Mouse (Mus musculus): ENCODE measurements around the gene Olfr432. TPM values are rescaled to one million over a fixed set of nuclear protein-coding genes. Genes with fewer than 3 reads are reported as not detected.
"Not testable (repeated sequence)": the region's sequence is repeated elsewhere in the genome, so short reads cannot be mapped to it uniquely, and the experiment has no call there.

Gene Olfr432
- not detected in 2 replicates for polyA plus RNA-seq (2012; rRNA removed)

- Histone ChIP-seq H3K27ac (ENCODE audit: insufficient read depth, low read depth, low read length) (no peak within 1 kb of the TSS), H3K27me3 (replicated peaks; ENCODE audit: control insufficient read depth, insufficient read depth, low read length) (no peaks in the 10 kb centered on the region), H3K4me3 (ENCODE audit: insufficient read depth, low read depth, low read length) (no peak within 1 kb of the TSS), H3K4me1 (ENCODE audit: control insufficient read depth, insufficient read depth, low read length) (no peaks in the 10 kb centered on the region), H3K36me3 (ENCODE audit: control insufficient read depth, insufficient read depth, low read length) (no peaks in the 10 kb centered on the region)
- no peak for DNase-seq
- 61% methylated on average over 2 of the region's 2 CpGs for WGBS
- TF ChIP-seq POLR2A (IDR thresholded peaks at IDR 0.05; ENCODE audit: low read depth, low read length) (no peak), CTCF (conservative IDR thresholded peaks at IDR 0.05; ENCODE audit: insufficient read depth, insufficient read length, low read depth, low read length) (no peak)
These were observed at the start of gene Olfr432 for GRCm38 (mm10) chr1:174048893-174049292. Gene Olfr432 (plus strand): TSS chr1:174049205.

GRCm38 (mm10) chr1:174004352-174005109, 44.5 kb upstream of the Olfr432 start:
- H3K4me1 ChIP-seq (ENCODE audit: control insufficient read depth, insufficient read depth, low read length); H3K27me3 ChIP-seq (replicated peaks; ENCODE audit: control insufficient read depth, insufficient read depth, low read length); H3K27ac ChIP-seq (ENCODE audit: insufficient read depth, low read depth, low read length); H3K4me3 ChIP-seq (ENCODE audit: insufficient read depth, low read depth, low read length); H3K36me3 ChIP-seq (ENCODE audit: control insufficient read depth, insufficient read depth, low read length); DNase-seq: not testable (repeated sequence)
- 71% methylated on average over 2 of the region's 3 CpGs for WGBS

- H3K4me3 ChIP-seq (ENCODE audit: insufficient read depth, low read depth, low read length); H3K27me3 ChIP-seq (replicated peaks; ENCODE audit: control insufficient read depth, insufficient read depth, low read length); H3K4me1 ChIP-seq (ENCODE audit: control insufficient read depth, insufficient read depth, low read length); H3K27ac ChIP-seq (ENCODE audit: insufficient read depth, low read depth, low read length); H3K36me3 ChIP-seq (ENCODE audit: control insufficient read depth, insufficient read depth, low read length); DNase-seq: not testable (repeated sequence)
These were observed 42.0 kb upstream of the Olfr432 start for GRCm38 (mm10) chr1:174007050-174007449.

GRCm38 (mm10) chr1:174031698-174032097, 17.3 kb upstream of the Olfr432 start, which contains the start of gene Ifi205:
Gene Ifi205 (minus strand): TSS chr1:174031810.
- H3K4me1 ChIP-seq (ENCODE audit: control insufficient read depth, insufficient read depth, low read length), result no peaks in the 10 kb centered on the region
- H3K27me3 ChIP-seq (replicated peaks; ENCODE audit: control insufficient read depth, insufficient read depth, low read length), result no peaks in the 10 kb centered on the region
- TF ChIP-seq CTCF (conservative IDR thresholded peaks at IDR 0.05; ENCODE audit: insufficient read depth, insufficient read length, low read depth, low read length) (no peak), POLR2A (IDR thresholded peaks at IDR 0.05; ENCODE audit: low read depth, low read length) (no peak)
- no peak for DNase-seq
- no peaks in the 10 kb centered on the region for H3K36me3 ChIP-seq (ENCODE audit: control insufficient read depth, insufficient read depth, low read length)
- no peak within 1 kb of the TSS for H3K4me3 ChIP-seq (ENCODE audit: insufficient read depth, low read depth, low read length)
- 31% methylated on average over 1 of the region's 1 CpGs for WGBS
- H3K27ac ChIP-seq (ENCODE audit: insufficient read depth, low read depth, low read length), result no peak within 1 kb of the TSS

- Histone ChIP-seq H3K4me1 (ENCODE audit: control insufficient read depth, insufficient read depth, low read length) (no peaks in the 10 kb centered on the region), H3K4me3 (ENCODE audit: insufficient read depth, low read depth, low read length) (no peak overlapping the region), H3K27me3 (replicated peaks; ENCODE audit: control insufficient read depth, insufficient read depth, low read length) (no peaks in the 10 kb centered on the region), H3K27ac (ENCODE audit: insufficient read depth, low read depth, low read length) (no peak overlapping the region), H3K36me3 (ENCODE audit: control insufficient read depth, insufficient read depth, low read length) (no peaks in the 10 kb centered on the region)
- TF ChIP-seq POLR2A (IDR thresholded peaks at IDR 0.05; ENCODE audit: low read depth, low read length) (no peak), CTCF (conservative IDR thresholded peaks at IDR 0.05; ENCODE audit: insufficient read depth, insufficient read length, low read depth, low read length) (no peak)
- DNase-seq, result no peak
- 48% methylated on average over 4 of the region's 4 CpGs for WGBS
These were observed 13.2 kb upstream of the Olfr432 start for GRCm38 (mm10) chr1:174035841-174036240.

GRCm38 (mm10) chr1:174038480-174038879, 10.5 kb upstream of the Olfr432 start:
- Histone ChIP-seq H3K36me3 (ENCODE audit: control insufficient read depth, insufficient read depth, low read length) (no peaks in the 10 kb centered on the region), H3K27me3 (replicated peaks; ENCODE audit: control insufficient read depth, insufficient read depth, low read length) (no peaks in the 10 kb centered on the region), H3K4me1 (ENCODE audit: control insufficient read depth, insufficient read depth, low read length) (no peaks in the 10 kb centered on the region), H3K4me3 (ENCODE audit: insufficient read depth, low read depth, low read length) (no peak overlapping the region), H3K27ac (ENCODE audit: insufficient read depth, low read depth, low read length) (no peak overlapping the region)
- TF ChIP-seq CTCF (conservative IDR thresholded peaks at IDR 0.05; ENCODE audit: insufficient read depth, insufficient read length, low read depth, low read length), result no peak
- TF ChIP-seq POLR2A (IDR thresholded peaks at IDR 0.05; ENCODE audit: low read depth, low read length), result no peak
- peak; percentile 6 for DNase-seq
- 65% methylated on average over 3 of the region's 3 CpGs for WGBS

GRCm38 (mm10) chr1:174040523-174041177, 8.4 kb upstream of the Olfr432 start, which contains the start of gene Olfr433:
Gene Olfr433 (plus strand): TSS chr1:174040705.
- Histone ChIP-seq H3K36me3 (ENCODE audit: control insufficient read depth, insufficient read depth, low read length) (no peaks in the 10 kb centered on the region), H3K27ac (ENCODE audit: insufficient read depth, low read depth, low read length) (peak within 1 kb of the TSS; percentile 31; the same call in 1 of the 2 replicates), H3K4me3 (ENCODE audit: insufficient read depth, low read depth, low read length) (no peak within 1 kb of the TSS), H3K4me1 (ENCODE audit: control insufficient read depth, insufficient read depth, low read length) (no peaks in the 10 kb centered on the region), H3K27me3 (replicated peaks; ENCODE audit: control insufficient read depth, insufficient read depth, low read length) (no peaks in the 10 kb centered on the region)
- TF ChIP-seq CTCF (conservative IDR thresholded peaks at IDR 0.05; ENCODE audit: insufficient read depth, insufficient read length, low read depth, low read length), result no peak
- no peak for TF ChIP-seq POLR2A (IDR thresholded peaks at IDR 0.05; ENCODE audit: low read depth, low read length)
- WGBS, result 69% methylated on average over 7 of the region's 7 CpGs
- peak; percentile 55 for DNase-seq

- not testable (repeated sequence) for H3K4me1 ChIP-seq (ENCODE audit: control insufficient read depth, insufficient read depth, low read length); H3K27ac ChIP-seq (ENCODE audit: insufficient read depth, low read depth, low read length); H3K4me3 ChIP-seq (ENCODE audit: insufficient read depth, low read depth, low read length); H3K27me3 ChIP-seq (replicated peaks; ENCODE audit: control insufficient read depth, insufficient read depth, low read length); DNase-seq; H3K36me3 ChIP-seq (ENCODE audit: control insufficient read depth, insufficient read depth, low read length)
- 89% methylated on average over 12 of the region's 12 CpGs for WGBS
These were observed 6.7 kb upstream of the Olfr432 start for GRCm38 (mm10) chr1:174042091-174042884.

Measured in kidney, adult 2 months (tissue).